Mouse (Mus musculus) neural tube, embryonic 14.5 days (tissue): Measurements from ENCODE around the gene Cnr1. TPM values are rescaled to one million over a fixed set of nuclear protein-coding genes. Genes with fewer than 3 reads are reported as not detected.

Experiments
- ATAC-seq: fragments of 200-750 bp; cut with Nextera tagmentation; 2 replicates; pipeline ENCODE4 v1.8.0; 2017; ENCODE audit warnings: low read depth, mild to moderate bottlenecking, moderate TSS enrichment, moderate library complexity
- H3K27ac ChIP-seq: fragments of 300-500 bp; sonication (generic); 2 replicates; pipeline ENCODE4 v1.5.1; 2014; ENCODE audit warnings: low read depth, mild to moderate bottlenecking, control low read depth, low read length, moderate library complexity, mixed read lengths
- H3K27me3 ChIP-seq: fragments of 300-500 bp; sonication (generic); 2 replicates; pipeline ENCODE4 v1.6.1; 2014; ENCODE audit warnings: low read length; ENCODE audit not compliant: control insufficient read depth, insufficient read depth
- H3K36me3 ChIP-seq: fragments of 300-500 bp; sonication (generic); 2 replicates; pipeline ENCODE4 v1.6.1; 2014; ENCODE audit warnings: low read length, mixed read lengths; ENCODE audit not compliant: control insufficient read depth, insufficient read depth
- H3K4me1 ChIP-seq: fragments of 300-500 bp; sonication (generic); 2 replicates; pipeline ENCODE4 v1.6.1; 2014; ENCODE audit warnings: low read length; ENCODE audit not compliant: control insufficient read depth, insufficient read depth
- H3K4me2 ChIP-seq: fragments of 300-500 bp; sonication (generic); 2 replicates; pipeline ENCODE4 v1.6.1; 2014; ENCODE audit warnings: mild to moderate bottlenecking, low read depth, low read length, control low read depth
- H3K4me3 ChIP-seq: fragments of 300-500 bp; sonication (generic); 2 replicates; pipeline ENCODE4 v1.5.1; 2014; ENCODE audit warnings: low read depth, low read length, control low read depth, mixed read lengths
- H3K9ac ChIP-seq: fragments of 300-500 bp; sonication (generic); replicated peaks from 2 replicates; pipeline ENCODE4 v1.6.1; 2014; ENCODE audit warnings: low read depth, mild to moderate bottlenecking, control low read depth, low read length, mixed read lengths
- H3K9me3 ChIP-seq: fragments of 300-500 bp; sonication (generic); 2 replicates; pipeline ENCODE4 v1.6.1; 2016; ENCODE audit warnings: low read length; ENCODE audit not compliant: control insufficient read depth
- WGBS: fragments of 180-500 bp; shearing (Covaris S2); extraction: QIAGEN DNeasy Blood & Tissue Kit; methylation state at CpG from one replicate; pipeline ENCODE4 v1.1.7; 2014; 5-methylcytosine and 5-hydroxymethylcytosine counted together
- polyA plus RNA-seq: library from polyadenylated mRNA; unstranded; fragments of >200 nt; fragmentation: Nextera tagmentation; extraction: Ambion mirVana; gene quantifications from 2 replicates; pipeline ENCODE4 v1.2.1, GENCODE M21; 2014

The Cnr1 gene
- polyA plus RNA-seq: 74.6 and 88.0 TPM in 2 replicates

DNA sequence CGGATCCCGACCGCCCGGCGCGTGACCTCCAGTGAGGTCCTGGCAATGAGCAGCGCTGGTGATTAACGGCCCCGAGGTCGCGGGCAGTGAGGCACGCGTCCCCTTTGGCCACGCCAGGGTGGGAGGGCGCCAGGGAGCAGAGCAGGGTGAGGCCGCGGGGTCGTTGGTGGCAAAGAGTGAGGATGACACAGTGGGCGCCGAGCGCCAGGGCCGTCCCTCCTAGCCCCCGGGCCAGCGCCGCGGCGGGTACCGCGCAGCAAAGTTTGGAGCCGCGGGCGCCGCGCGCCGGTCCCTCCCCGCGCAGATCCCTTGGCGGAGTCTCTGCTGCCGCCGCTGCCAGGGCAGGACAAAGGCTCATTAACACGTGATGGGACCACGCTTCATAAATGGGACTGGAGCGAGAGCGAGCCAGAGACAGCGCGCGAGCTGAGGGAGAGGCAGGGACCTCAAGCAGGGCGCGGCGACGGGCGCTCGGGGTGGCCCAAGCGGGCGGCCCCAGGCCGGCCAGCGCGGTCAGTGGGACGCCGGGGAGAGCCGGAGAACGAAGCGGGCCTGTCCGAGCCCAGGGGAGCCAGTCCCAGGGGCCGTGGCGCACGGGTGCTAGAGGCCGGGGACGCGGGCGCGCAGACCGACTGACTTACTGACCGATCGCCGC lies at the start of gene Cnr1:
Cnr1 (plus strand) TSS at position 360 of the 655 bp plus-strand sequence.
- H3K27me3 ChIP-seq: peaks cover 3% of the 10 kb centered on the region; the same call in 1 of the 2 replicates
- H3K4me2 ChIP-seq: peak within 1 kb of the TSS; percentile 84
- ATAC-seq: peak; percentile 92
- H3K36me3 ChIP-seq: no peaks in the 10 kb centered on the region
- H3K9me3 ChIP-seq: no peaks in the 10 kb centered on the region
- under 1% methylated on average over 58 of the region's 77 CpGs for WGBS
- H3K27ac ChIP-seq: peak within 1 kb of the TSS; percentile 96
- H3K9ac ChIP-seq: peak within 1 kb of the TSS; percentile 96
- 0 out of 2 replicates have a peak, but pooled peaks cover 7% of the 10 kb centered on the region for H3K4me1 ChIP-seq
- peak within 1 kb of the TSS; percentile 79 for H3K4me3 ChIP-seq

GRCm38 (mm10) chr4:33879944-33880343 lies 44.4 kb upstream of the Cnr1 start:
- H3K4me1 ChIP-seq: no peaks in the 10 kb centered on the region
- H3K27me3 ChIP-seq: no peaks in the 10 kb centered on the region
- no peak overlapping the region for H3K9ac ChIP-seq
- no peak for ATAC-seq
- no peak overlapping the region for H3K4me3 ChIP-seq
- WGBS: 95% methylated on average over 3 of the region's 3 CpGs
- no peak overlapping the region for H3K4me2 ChIP-seq
- no peaks in the 10 kb centered on the region for H3K36me3 ChIP-seq
- no peaks in the 10 kb centered on the region for H3K9me3 ChIP-seq
- no peak overlapping the region for H3K27ac ChIP-seq

DNA sequence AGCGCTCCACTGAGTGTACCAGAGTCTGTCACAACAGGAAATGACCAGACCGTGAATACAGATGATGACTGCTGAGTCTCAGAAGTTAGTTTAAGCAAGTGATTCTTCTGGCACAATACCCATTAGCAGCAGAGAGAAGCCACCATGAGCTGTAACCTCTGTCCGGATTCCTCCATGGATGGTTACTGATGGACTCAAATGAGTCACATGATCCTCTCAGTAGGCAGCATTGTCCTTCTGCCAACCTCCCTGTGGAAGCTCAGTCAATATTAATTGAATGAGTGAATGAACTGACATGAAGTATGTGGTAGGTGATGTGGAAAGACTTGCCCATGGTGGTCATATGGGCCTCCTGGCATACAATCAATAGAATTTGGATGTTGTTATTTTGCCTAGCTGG lies 38.4 kb upstream of the Cnr1 start:
- no peak overlapping the region for H3K4me3 ChIP-seq
- no peaks in the 10 kb centered on the region for H3K27me3 ChIP-seq
- H3K27ac ChIP-seq: no peak overlapping the region
- ATAC-seq: no peak
- no peaks in the 10 kb centered on the region for H3K36me3 ChIP-seq
- no peaks in the 10 kb centered on the region for H3K9me3 ChIP-seq
- no peaks in the 10 kb centered on the region for H3K4me1 ChIP-seq
- H3K9ac ChIP-seq: no peak overlapping the region
- 89% methylated on average over 3 of the region's 3 CpGs for WGBS
- H3K4me2 ChIP-seq: no peak overlapping the region

DNA sequence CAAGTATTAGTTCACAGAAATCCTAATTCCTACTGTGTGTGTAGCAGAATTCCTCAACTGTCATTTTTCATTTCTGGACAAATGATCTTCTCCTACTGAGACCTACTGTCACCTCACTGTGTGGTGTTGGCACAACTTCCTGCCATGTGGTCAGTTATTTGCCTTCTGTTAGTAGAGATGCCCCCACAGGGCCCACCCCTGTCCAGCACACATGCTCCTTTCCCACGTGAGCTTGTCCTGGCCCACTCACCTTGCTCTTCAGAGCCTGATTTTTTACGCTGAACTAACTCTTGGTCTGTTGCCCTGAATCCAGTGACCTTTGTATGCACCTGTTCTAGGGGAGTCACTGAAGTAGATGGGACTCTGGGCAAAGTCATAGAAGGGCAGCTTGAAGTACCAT lies 34.4 kb upstream of the Cnr1 start:
- no peak overlapping the region for H3K9ac ChIP-seq
- no peak overlapping the region for H3K4me2 ChIP-seq
- no peaks in the 10 kb centered on the region for H3K27me3 ChIP-seq

GRCm38 (mm10) chr4:33892178-33892869 lies 32.1 kb upstream of the Cnr1 start:
- H3K27ac ChIP-seq: no peak overlapping the region
- no peak for ATAC-seq
- no peaks in the 10 kb centered on the region for H3K36me3 ChIP-seq
- H3K4me2 ChIP-seq: no peak overlapping the region
- H3K27me3 ChIP-seq: no peaks in the 10 kb centered on the region
- H3K4me3 ChIP-seq: no peak overlapping the region
- no peak overlapping the region for H3K9ac ChIP-seq
- 14% methylated on average over 7 of the region's 7 CpGs for WGBS
- H3K9me3 ChIP-seq: no peaks in the 10 kb centered on the region
- H3K4me1 ChIP-seq: no peaks in the 10 kb centered on the region

More for the DNA sequence above, 34.4 kb upstream of the Cnr1 start:
- 96% methylated on average over 2 of the region's 2 CpGs for WGBS
- H3K27ac ChIP-seq: no peak overlapping the region
- H3K4me1 ChIP-seq: no peaks in the 10 kb centered on the region
- H3K36me3 ChIP-seq: no peaks in the 10 kb centered on the region
- H3K4me3 ChIP-seq: no peak overlapping the region
- ATAC-seq: no peak
- H3K9me3 ChIP-seq: no peaks in the 10 kb centered on the region

DNA sequence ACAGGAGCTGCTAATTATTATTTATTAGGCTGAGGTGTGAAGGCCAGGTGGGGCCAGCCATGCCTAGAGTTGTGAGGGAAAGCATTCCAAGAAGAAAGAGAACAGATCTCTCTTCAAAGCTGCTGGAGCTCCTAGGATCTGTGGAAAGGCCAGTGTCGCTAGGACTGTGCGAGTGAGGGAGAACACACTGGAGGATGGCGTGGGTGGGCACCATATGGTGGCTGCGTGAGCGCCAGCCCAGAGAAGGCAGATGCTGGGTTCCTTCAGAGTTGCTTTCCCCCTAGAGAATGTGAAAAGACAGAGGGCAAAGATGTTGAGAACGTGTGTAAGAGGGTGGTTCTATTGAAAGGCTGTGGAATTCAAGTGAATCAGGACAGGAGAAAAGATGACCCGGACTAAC lies 30.6 kb upstream of the Cnr1 start:
- Histone ChIP-seq H3K9ac (no peak overlapping the region), H3K36me3 (no peaks in the 10 kb centered on the region), H3K4me2 (no peak overlapping the region), H3K27me3 (no peaks in the 10 kb centered on the region), H3K9me3 (no peaks in the 10 kb centered on the region), H3K27ac (no peak overlapping the region), H3K4me3 (no peak overlapping the region), H3K4me1 (no peaks in the 10 kb centered on the region)
- WGBS: 71% methylated on average over 7 of the region's 7 CpGs
- no peak for ATAC-seq

- ATAC-seq: no peak
- Histone ChIP-seq H3K27me3 (no peaks in the 10 kb centered on the region), H3K36me3 (no peaks in the 10 kb centered on the region), H3K4me1 (no peaks in the 10 kb centered on the region), H3K4me3 (no peak overlapping the region), H3K27ac (no peak overlapping the region), H3K9me3 (no peaks in the 10 kb centered on the region), H3K9ac (no peak overlapping the region), H3K4me2 (no peak overlapping the region)
- 79% methylated on average over 8 of the region's 8 CpGs for WGBS
Observed at GRCm38 (mm10) chr4:33895046-33895445, 29.3 kb upstream of the Cnr1 start.

- H3K4me3 ChIP-seq: no peak overlapping the region
- no peak overlapping the region for H3K4me2 ChIP-seq
- no peaks in the 10 kb centered on the region for H3K36me3 ChIP-seq
- no peaks in the 10 kb centered on the region for H3K27me3 ChIP-seq
- no peak overlapping the region for H3K27ac ChIP-seq
- H3K9ac ChIP-seq: no peak overlapping the region
- ATAC-seq: no peak
- WGBS: 92% methylated on average over 2 of the region's 2 CpGs
- H3K4me1 ChIP-seq: no peaks in the 10 kb centered on the region
- H3K9me3 ChIP-seq: no peaks in the 10 kb centered on the region
Observed at GRCm38 (mm10) chr4:33895491-33895890, 28.9 kb upstream of the Cnr1 start.

DNA sequence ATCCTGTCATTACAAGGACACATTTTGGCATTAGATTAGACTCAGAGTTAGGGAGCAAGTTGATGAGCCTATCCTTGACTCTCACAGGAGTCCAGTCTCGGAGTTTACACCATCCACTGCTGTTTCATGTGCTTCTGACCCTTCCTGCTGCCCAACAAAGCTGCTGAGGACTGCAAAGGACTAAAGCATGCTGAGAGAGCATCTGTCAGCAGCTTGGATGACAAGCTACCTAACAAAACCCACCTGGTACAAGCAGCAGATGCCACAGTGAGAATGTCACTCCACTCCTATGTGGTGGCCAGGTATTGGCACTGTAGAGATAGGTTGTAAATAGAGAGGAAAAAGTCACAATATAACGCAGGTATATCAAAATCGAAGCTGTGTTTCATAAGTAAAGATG lies 22.7 kb upstream of the Cnr1 start:
- Histone ChIP-seq H3K4me3 (no peak overlapping the region), H3K27me3 (no peaks in the 10 kb centered on the region), H3K36me3 (no peaks in the 10 kb centered on the region), H3K4me2 (no peak overlapping the region), H3K9me3 (no peaks in the 10 kb centered on the region), H3K9ac (no peak overlapping the region), H3K4me1 (no peaks in the 10 kb centered on the region), H3K27ac (no peak overlapping the region)
- ATAC-seq: no peak
- 85% methylated on average over 3 of the region's 3 CpGs for WGBS
